Mouse (Mus musculus): ENCODE measurements around the gene March11.

Gene March11

GRCm38 (mm10) chr15:26340490-26340889, 31.6 kb downstream of the March11 start:
- TF ChIP-seq GATA4 (IDR thresholded peaks at IDR 0.05; ENCODE audit: insufficient replicate concordance, low read length), result no peak

GRCm38 (mm10) chr15:26340966-26341365, 32.1 kb downstream of the March11 start:
- TF ChIP-seq GATA4 (IDR thresholded peaks at IDR 0.05; ENCODE audit: insufficient replicate concordance, low read length), result no peak

- TF ChIP-seq GATA4 (IDR thresholded peaks at IDR 0.05; ENCODE audit: insufficient replicate concordance, low read length), result no peak
These were observed 35.5 kb downstream of the March11 start for GRCm38 (mm10) chr15:26344329-26344728.

GRCm38 (mm10) chr15:26353656-26354055, 44.8 kb downstream of the March11 start:
- no peak for TF ChIP-seq GATA4 (IDR thresholded peaks at IDR 0.05; ENCODE audit: insufficient replicate concordance, low read length)

- no peak for TF ChIP-seq GATA4 (IDR thresholded peaks at IDR 0.05; ENCODE audit: insufficient replicate concordance, low read length)
These were observed 56.5 kb downstream of the March11 start for GRCm38 (mm10) chr15:26365344-26365743.

GRCm38 (mm10) chr15:26366511-26366910, 57.7 kb downstream of the March11 start:
- TF ChIP-seq GATA4 (IDR thresholded peaks at IDR 0.05; ENCODE audit: insufficient replicate concordance, low read length), result no peak

GRCm38 (mm10) chr15:26373759-26374158, 64.9 kb downstream of the March11 start:
- no peak for TF ChIP-seq GATA4 (IDR thresholded peaks at IDR 0.05; ENCODE audit: insufficient replicate concordance, low read length)

GRCm38 (mm10) chr15:26374232-26374631, 65.4 kb downstream of the March11 start:
- no peak for TF ChIP-seq GATA4 (IDR thresholded peaks at IDR 0.05; ENCODE audit: insufficient replicate concordance, low read length)

GRCm38 (mm10) chr15:26374946-26375345, 66.1 kb downstream of the March11 start:
- TF ChIP-seq GATA4 (IDR thresholded peaks at IDR 0.05; ENCODE audit: insufficient replicate concordance, low read length), result no peak

- TF ChIP-seq GATA4 (IDR thresholded peaks at IDR 0.05; ENCODE audit: insufficient replicate concordance, low read length), result peak; percentile 29; the same call in 1 of the 2 replicates
These were observed 68.5 kb downstream of the March11 start for GRCm38 (mm10) chr15:26377355-26377754.

- no peak for TF ChIP-seq GATA4 (IDR thresholded peaks at IDR 0.05; ENCODE audit: insufficient replicate concordance, low read length)
These were observed 70.0 kb downstream of the March11 start for GRCm38 (mm10) chr15:26378879-26379278.

GRCm38 (mm10) chr15:26379831-26380230, 71.0 kb downstream of the March11 start:
- no peak for TF ChIP-seq GATA4 (IDR thresholded peaks at IDR 0.05; ENCODE audit: insufficient replicate concordance, low read length)

GRCm38 (mm10) chr15:26380844-26381243, 72.0 kb downstream of the March11 start:
- no peak for TF ChIP-seq GATA4 (IDR thresholded peaks at IDR 0.05; ENCODE audit: insufficient replicate concordance, low read length)

GRCm38 (mm10) chr15:26390001-26390400, 81.2 kb downstream of the March11 start:
- TF ChIP-seq GATA4 (IDR thresholded peaks at IDR 0.05; ENCODE audit: insufficient replicate concordance, low read length), result no peak

- TF ChIP-seq GATA4 (IDR thresholded peaks at IDR 0.05; ENCODE audit: insufficient replicate concordance, low read length), result no peak
These were observed 87.7 kb downstream of the March11 start for GRCm38 (mm10) chr15:26396556-26396955.

GRCm38 (mm10) chr15:26425284-26425683, 116.4 kb downstream of the March11 start:
- no peak for TF ChIP-seq GATA4 (IDR thresholded peaks at IDR 0.05; ENCODE audit: insufficient replicate concordance, low read length)

GRCm38 (mm10) chr15:26426231-26426630, 117.4 kb downstream of the March11 start:
- no peak for TF ChIP-seq GATA4 (IDR thresholded peaks at IDR 0.05; ENCODE audit: insufficient replicate concordance, low read length)

GRCm38 (mm10) chr15:26430565-26430964, 121.7 kb downstream of the March11 start:
- TF ChIP-seq GATA4 (IDR thresholded peaks at IDR 0.05; ENCODE audit: insufficient replicate concordance, low read length), result no peak

Data from liver, adult (tissue).